Mouse (Mus musculus) CH12.LX (cell line): ENCODE measurements around the gene Adgrl1. TPM values are rescaled to one million over a fixed set of nuclear protein-coding genes. Genes with fewer than 3 reads are reported as not detected.

Experiments
- DNase-seq: peaks from one replicate; pipeline ENCODE4 v3.0.0-alpha.2; 2013; ENCODE audit errors: extremely low read depth
- H3K27ac ChIP-seq: 2 replicates; pipeline ENCODE4 v1.5.1; 2012; ENCODE audit warnings: low read depth, mild to moderate bottlenecking, control low read depth, moderate library complexity; ENCODE audit not compliant: insufficient read depth
- H3K27me3 ChIP-seq: replicated peaks from 2 replicates; pipeline ENCODE3; 2012; ENCODE audit warnings: inconsistent platforms
- H3K36me3 ChIP-seq, 2 experiments: replicated peaks in 1 of 2; 2 replicates each; pipeline versions ENCODE3 to v1.6.1; 2012; ENCODE audit warnings: inconsistent platforms in 1 of 2, low read length in 1 of 2, mild to moderate bottlenecking in 1 of 2, mixed read lengths in 1 of 2, moderate library complexity in 1 of 2; ENCODE audit not compliant: control insufficient read depth in 1 of 2, insufficient read depth in 1 of 2
- H3K4me1 ChIP-seq, 2 experiments: 2 replicates each; pipeline ENCODE4 v1.6.1; 2012; ENCODE audit warnings: inconsistent platforms in 1 of 2, moderate library complexity in 1 of 2; ENCODE audit not compliant: insufficient read depth in 2 of 2, control insufficient read depth in 1 of 2
- H3K4me2 ChIP-seq: 2 replicates; pipeline ENCODE4 v1.6.1; 2012; ENCODE audit warnings: low read depth, mild to moderate bottlenecking, control low read depth; ENCODE audit not compliant: poor library complexity, insufficient read depth, severe bottlenecking
- H3K4me3 ChIP-seq, 3 experiments: fragments of 150-350 bp in 1 of 3; sonication (generic) in 1 of 3; replicated peaks in 1 of 3; 2 replicates each; pipeline versions ENCODE3 to v1.5.1; 2011 to 2012; ENCODE audit warnings: low read depth in 2 of 3, low read length in 2 of 3, mild to moderate bottlenecking in 2 of 3, moderate library complexity in 2 of 3, control low read depth in 1 of 3, improper control_type of control experiment in 1 of 3, inconsistent platforms in 1 of 3, mixed read lengths in 1 of 3; ENCODE audit not compliant: poor library complexity in 1 of 3
- H3K79me2 ChIP-seq: replicated peaks from 2 replicates; pipeline ENCODE4 v1.6.1; 2012; ENCODE audit warnings: mild to moderate bottlenecking, moderate library complexity; ENCODE audit not compliant: control insufficient read depth, poor library complexity, insufficient read depth, severe bottlenecking; ENCODE audit errors: extremely low read depth
- H3K9ac ChIP-seq: 2 replicates; pipeline ENCODE4 v1.6.1; 2012; ENCODE audit warnings: low read depth, mild to moderate bottlenecking, control low read depth, moderate library complexity; ENCODE audit not compliant: insufficient read depth
- H3K9me3 ChIP-seq: replicated peaks from 2 replicates; pipeline ENCODE3; 2012; ENCODE audit warnings: low read length, inconsistent platforms, mixed read lengths
- BHLHE40 ChIP-seq: IDR thresholded peaks from 2 replicates; pipeline ENCODE4 v1.6.1; 2011; ENCODE audit warnings: mild to moderate bottlenecking, low read depth, low read length, improper control_type of control experiment
- CHD1 ChIP-seq: IDR thresholded peaks from 2 replicates; pipeline ENCODE4 v1.6.1; 2012; ENCODE audit warnings: low read depth, low read length, improper control_type of control experiment, inconsistent platforms
- CHD2 ChIP-seq: IDR thresholded peaks from 2 replicates; pipeline ENCODE4 v1.6.1; 2011; ENCODE audit warnings: low read length, improper control_type of control experiment
- CTCF ChIP-seq, 2 experiments: IDR thresholded peaks in 1 of 2; conservative IDR thresholded peaks in 1 of 2; 2 replicates each; pipeline ENCODE4 v1.5.1; 2011 to 2012; ENCODE audit warnings: low read depth in 2 of 2, low read length in 2 of 2, improper control_type of control experiment in 1 of 2, inconsistent platforms in 1 of 2, mild to moderate bottlenecking in 1 of 2, moderate library complexity in 1 of 2
- E2F4 ChIP-seq: IDR thresholded peaks from 2 replicates; pipeline ENCODE4 v1.6.1; 2011; ENCODE audit warnings: low read depth, low read length, improper control_type of control experiment; ENCODE audit not compliant: insufficient replicate concordance
- ELF1 ChIP-seq: IDR thresholded peaks from 2 replicates; pipeline ENCODE4 v1.6.1; 2014; ENCODE audit warnings: low read depth, mild to moderate bottlenecking, inconsistent platforms, low read length, improper control_type of control experiment
- EP300 ChIP-seq: IDR thresholded peaks from 2 replicates; pipeline ENCODE4 v1.6.1; 2011; ENCODE audit warnings: low read length, improper control_type of control experiment
- ETS1 ChIP-seq: conservative IDR thresholded peaks from 2 replicates; pipeline ENCODE4 v1.6.1; 2012; ENCODE audit warnings: low read depth, mild to moderate bottlenecking, inconsistent platforms, low read length, improper control_type of control experiment, moderate library complexity
- HCFC1 ChIP-seq: IDR thresholded peaks from 2 replicates; pipeline ENCODE4 v1.6.1; 2012; ENCODE audit warnings: low read depth, mild to moderate bottlenecking, inconsistent platforms, low read length, improper control_type of control experiment
- IRF4 ChIP-seq: IDR thresholded peaks from 2 replicates; pipeline ENCODE4 v1.6.1; 2014; ENCODE audit warnings: low read depth, mild to moderate bottlenecking, inconsistent platforms, low read length, improper control_type of control experiment
- JUN ChIP-seq: IDR thresholded peaks from 2 replicates; pipeline ENCODE4 v1.6.1; 2011; ENCODE audit warnings: low read depth, mild to moderate bottlenecking, low read length, improper control_type of control experiment, moderate library complexity; ENCODE audit not compliant: insufficient read depth
- JUND ChIP-seq: conservative IDR thresholded peaks from 2 replicates; pipeline ENCODE4 v1.6.1; 2011; ENCODE audit warnings: low read depth, low read length, improper control_type of control experiment
- MAFK ChIP-seq: IDR thresholded peaks from 2 replicates; pipeline ENCODE4 v1.6.1; 2011; ENCODE audit warnings: low read length, improper control_type of control experiment; ENCODE audit not compliant: insufficient replicate concordance
- MAX ChIP-seq: IDR thresholded peaks from 2 replicates; pipeline ENCODE4 v1.6.1; 2011; ENCODE audit warnings: low read length, improper control_type of control experiment
- MEF2A ChIP-seq: IDR thresholded peaks from 2 replicates; pipeline ENCODE4 v1.6.1; 2014; ENCODE audit warnings: low read depth, mild to moderate bottlenecking, inconsistent platforms, low read length, improper control_type of control experiment, borderline replicate concordance
- MYC ChIP-seq: IDR thresholded peaks from 2 replicates; pipeline ENCODE4 v1.6.1; 2011; ENCODE audit warnings: low read depth, mild to moderate bottlenecking, improper control_type of control experiment, low read length
- NELFE ChIP-seq: IDR thresholded peaks from 2 replicates; pipeline ENCODE4 v1.6.1; 2011; ENCODE audit warnings: low read depth, low read length, improper control_type of control experiment
- NRF1 ChIP-seq: IDR thresholded peaks from 2 replicates; pipeline ENCODE4 v1.6.1; 2014; ENCODE audit warnings: low read depth, mild to moderate bottlenecking, inconsistent platforms, low read length, improper control_type of control experiment, moderate library complexity
- PAX5 ChIP-seq: IDR thresholded peaks from 2 replicates; pipeline ENCODE4 v1.6.1; 2012; ENCODE audit warnings: low read length, inconsistent platforms, mixed read lengths
- POLR2A ChIP-seq: IDR thresholded peaks from 2 replicates; pipeline ENCODE4 v1.6.1; 2011; ENCODE audit warnings: low read depth, mild to moderate bottlenecking, improper control_type of control experiment, low read length
- POLR2AphosphoS2 ChIP-seq: IDR thresholded peaks from 2 replicates; pipeline ENCODE4 v1.6.1; 2011; ENCODE audit warnings: low read depth, low read length, improper control_type of control experiment
- RAD21 ChIP-seq: IDR thresholded peaks from 2 replicates; pipeline ENCODE4 v1.6.1; 2011; ENCODE audit warnings: low read depth, mild to moderate bottlenecking, low read length, improper control_type of control experiment, moderate library complexity
- SIN3A ChIP-seq: IDR thresholded peaks from 2 replicates; pipeline ENCODE4 v1.6.1; 2012; ENCODE audit warnings: low read length, improper control_type of control experiment, inconsistent platforms
- SMC3 ChIP-seq: IDR thresholded peaks from 2 replicates; pipeline ENCODE4 v1.6.1; 2011; ENCODE audit warnings: low read depth, low read length, improper control_type of control experiment
- TCF12 ChIP-seq: IDR thresholded peaks from 2 replicates; pipeline ENCODE4 v1.6.1; 2014; ENCODE audit warnings: low read depth, mild to moderate bottlenecking, inconsistent platforms, low read length, improper control_type of control experiment
- UBTF ChIP-seq: IDR thresholded peaks from 2 replicates; pipeline ENCODE4 v1.6.1; 2012; ENCODE audit warnings: low read depth, mild to moderate bottlenecking, inconsistent platforms, low read length, improper control_type of control experiment, moderate library complexity
- ZMIZ1 ChIP-seq: IDR thresholded peaks from 2 replicates; pipeline ENCODE4 v1.6.1; 2012; ENCODE audit warnings: low read depth, mild to moderate bottlenecking, inconsistent platforms, low read length, improper control_type of control experiment
- dilution Hi-C: fragments of 300-500 bp; cut with MboI; formaldehyde crosslinking; loops from 2 replicates; pipeline ENCODE4 v1.14.3; 2020; ENCODE audit warnings: low sequenced_read_pairs; ENCODE audit not compliant: extremely low pct_unique_long_range_greater_than_20kb, extremely low pct_ligation_motif_present
- in situ Hi-C: fragments of 300-500 bp; cut with MboI; formaldehyde crosslinking; loops from 3 replicates; pipeline ENCODE4 v1.14.3; 2019; ENCODE audit warnings: low sequenced_read_pairs, low pct_ligation_motif_present, low pct_unique_long_range_greater_than_20kb, mixed read lengths
- polyA plus RNA-seq: library from polyadenylated mRNA; unstranded; fragments of >175 nt; gene quantifications from 2 replicates; pipeline ENCODE4 v1.2.1, GENCODE M21; 2012; ENCODE audit warnings: low read depth; ENCODE audit not compliant: insufficient read length
- total RNA-seq, 2 experiments: library from RNA; depleted of rRNA; stranded (reverse); fragments of 300-350 nt in 1 of 2; fragments of >200 nt in 1 of 2; gene quantifications; 2 replicates each; pipeline ENCODE4 v1.2.3; 2012 to 2014

Gene Adgrl1
- total and polyA plus RNA-seq, 3 experiments: 4.4 to 14.8 (median 14.5) TPM

GRCm38 (mm10) chr8:83971661-83972060, 71.8 kb downstream of the Adgrl1 start:
- peaks cover 4% of the 10 kb centered on the region; the same call in 1 of the 2 replicates for H3K79me2 ChIP-seq
- DNase-seq: no peak
- no peak overlapping the region for H3K27ac ChIP-seq
- TF ChIP-seq EP300 (no peak), NRF1 (no peak), JUN (no peak), MYC (no peak), MEF2A (no peak), HCFC1 (no peak), SIN3A (no peak), ELF1 (no peak), CTCF (conservative IDR thresholded peaks at IDR 0.05 in 1 of 2, IDR thresholded peaks at IDR 0.05 in 1 of 2; ENCODE audit: low read depth in 2 of 2, low read length in 2 of 2) (no peak), ZMIZ1 (no peak), CHD1 (no peak), E2F4 (no peak), RAD21 (no peak), TCF12 (no peak), ETS1 (no peak), NELFE (no peak)
- no peak overlapping the region; the same call in 1 of the 2 replicates for H3K9ac ChIP-seq
- H3K4me3 ChIP-seq: peak overlapping the region in 2 of 3 experiments; percentile 40 to 82
- H3K27me3 ChIP-seq: no peaks in the 10 kb centered on the region
- H3K4me1 ChIP-seq: peaks cover 12 to 30% of the 10 kb centered on the region in 2 experiments
- in situ Hi-C loops (no loop called here), dilution Hi-C loops (no loop called here)
- no peaks in the 10 kb centered on the region for H3K9me3 ChIP-seq
- H3K36me3 ChIP-seq: peaks cover 26 to 47% of the 10 kb centered on the region in 2 experiments
- peak overlapping the region; percentile 66; the same call in 1 of the 2 replicates for H3K4me2 ChIP-seq

- H3K36me3 ChIP-seq: peaks cover 20 to 40% of the 10 kb centered on the region in 2 experiments
- H3K27ac ChIP-seq: peak within 1 kb of the TSS; percentile 7; the same call in 1 of the 2 replicates
- TF ChIP-seq SMC3 (no peak), POLR2AphosphoS2 (no peak), MAX (peak; percentile 89), HCFC1 (peak; percentile 50; the same call in 1 of the 2 replicates), TCF12 (0 out of 2 replicates have a peak, but pooled peaks have one; percentile 12), ZMIZ1 (no peak), POLR2A (peak; percentile 48; the same call in 1 of the 2 replicates), BHLHE40 (peak; percentile 64), E2F4 (no peak), MAFK (no peak), CTCF (conservative IDR thresholded peaks at IDR 0.05 in 1 of 2, IDR thresholded peaks at IDR 0.05 in 1 of 2; ENCODE audit: low read depth in 2 of 2, low read length in 2 of 2) (no peak), NRF1 (0 out of 2 replicates have a peak, but pooled peaks have one; percentile 51), CHD2 (peak; percentile 96), MYC (no peak), NELFE (0 out of 2 replicates have a peak, but pooled peaks have one; percentile 10), PAX5 (no peak), SIN3A (0 out of 2 replicates have a peak, but pooled peaks have one; percentile 18), ETS1 (no peak), MEF2A (no peak), ELF1 (peak; percentile 29; the same call in 1 of the 2 replicates), JUND (no peak), IRF4 (no peak), UBTF (no peak)
Measured at GRCm38 (mm10) chr8:83972150-83973120, 72.5 kb downstream of the Adgrl1 start, which contains the start of gene Prkaca. TSS of gene Prkaca (plus strand) at chr8:83972993.

More at GRCm38 (mm10) chr8:83972150-83973120, 72.5 kb downstream of the Adgrl1 start, which contains the start of gene Prkaca:
- Histone ChIP-seq H3K4me2 (peak within 1 kb of the TSS; percentile 93), H3K4me3 (peak within 1 kb of the TSS; percentile 66 to 99 (median 82)), H3K4me1 (peaks cover 12 to 38% of the 10 kb centered on the region in 2 experiments), H3K9me3 (no peaks in the 10 kb centered on the region), H3K79me2 (peaks cover 4% of the 10 kb centered on the region; the same call in 1 of the 2 replicates), H3K27me3 (no peaks in the 10 kb centered on the region), H3K9ac (peak within 1 kb of the TSS; percentile 72)
- dilution Hi-C loops: no loop called here
- in situ Hi-C loops: no loop called here
- peak; percentile 96 for DNase-seq
